Mouse (Mus musculus) midbrain, embryonic 10.5 days (tissue): ENCODE data around the gene Psme2. TPM values are rescaled to one million over a fixed set of nuclear protein-coding genes. Genes with fewer than 3 reads are reported as not detected.

Source experiments
- DNase-seq: peaks from one replicate; pipeline ENCODE4 v3.0.0-alpha.2; 2017; ENCODE audit warnings: low spot score
- H3K27ac ChIP-seq: fragments of 300-500 bp; sonication (generic); replicated peaks from 2 replicates; pipeline ENCODE4 v1.5.1; 2016; ENCODE audit warnings: mild to moderate bottlenecking
- H3K27me3 ChIP-seq: fragments of 300-500 bp; sonication (generic); 2 replicates; pipeline ENCODE4 v1.6.1; 2016; ENCODE audit warnings: low read depth, mild to moderate bottlenecking; ENCODE audit not compliant: poor library complexity, severe bottlenecking
- H3K36me3 ChIP-seq: fragments of 300-500 bp; sonication (generic); 2 replicates; pipeline ENCODE4 v1.6.1; 2016; ENCODE audit warnings: mild to moderate bottlenecking, moderate library complexity
- H3K4me1 ChIP-seq: fragments of 300-500 bp; sonication (generic); 2 replicates; pipeline ENCODE4 v1.6.1; 2016
- H3K4me3 ChIP-seq: fragments of 300-500 bp; sonication (generic); 2 replicates; pipeline ENCODE4 v1.5.1; 2016; ENCODE audit warnings: mild to moderate bottlenecking, moderate library complexity
- H3K9me3 ChIP-seq: fragments of 300-500 bp; sonication (generic); replicated peaks from 2 replicates; pipeline ENCODE4 v1.6.1; 2016; ENCODE audit warnings: mild to moderate bottlenecking
- WGBS: fragments of 180-500 bp; shearing (Covaris S2); methylation state at CpG from one replicate; pipeline ENCODE4 v1.1.7; 2016; 5-methylcytosine and 5-hydroxymethylcytosine counted together
- polyA plus RNA-seq: library from polyadenylated mRNA; unstranded; fragments of >200 nt; fragmentation: Nextera tagmentation; extraction: Ambion mirVana; gene quantifications from 2 replicates; pipeline ENCODE4 v1.2.1, GENCODE M21; 2016

Psme2 gene
- polyA plus RNA-seq, 1 experiment from 2014 or later, result 171 TPM

DNA sequence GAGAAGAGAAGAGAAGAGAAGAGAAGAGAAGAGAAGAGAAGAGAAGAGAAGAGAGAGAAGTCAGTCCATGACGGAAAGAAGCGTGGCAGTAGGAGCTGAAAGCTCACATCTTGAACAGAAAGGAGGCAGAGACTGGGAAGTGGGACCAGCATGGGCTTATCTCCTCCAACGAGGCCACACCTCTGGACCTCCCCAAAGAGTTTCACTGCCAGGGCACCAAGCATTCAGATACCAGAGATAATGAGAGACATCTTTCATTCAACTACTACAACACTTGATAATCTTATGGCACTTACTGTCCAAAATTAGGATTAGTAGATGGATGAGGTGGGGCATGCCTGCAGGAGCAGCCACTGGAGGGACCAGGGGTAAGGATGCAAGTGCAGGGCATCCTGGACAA, 35.1 kb downstream of the Psme2 start:
- H3K27me3 ChIP-seq, result no peaks in the 10 kb centered on the region
- H3K4me3 ChIP-seq, result no peak overlapping the region
- no peaks in the 10 kb centered on the region for H3K36me3 ChIP-seq
- peaks cover 9% of the 10 kb centered on the region for H3K4me1 ChIP-seq
- no peaks in the 10 kb centered on the region for H3K9me3 ChIP-seq
- DNase-seq, result no peak
- whole genome bisulfite sequencing, result 79% methylated on average over 3 of the region's 3 CpGs
- no peak overlapping the region for H3K27ac ChIP-seq

- no peak overlapping the region for H3K27ac ChIP-seq
- DNase-seq, result no peak
- no peaks in the 10 kb centered on the region for H3K9me3 ChIP-seq
- H3K4me3 ChIP-seq, result no peak overlapping the region
- H3K27me3 ChIP-seq, result no peaks in the 10 kb centered on the region
- H3K36me3 ChIP-seq, result no peaks in the 10 kb centered on the region
- peaks cover 9% of the 10 kb centered on the region for H3K4me1 ChIP-seq
These were observed 36.3 kb downstream of the Psme2 start for GRCm38 (mm10) chr14:55554635-55555034.

DNA sequence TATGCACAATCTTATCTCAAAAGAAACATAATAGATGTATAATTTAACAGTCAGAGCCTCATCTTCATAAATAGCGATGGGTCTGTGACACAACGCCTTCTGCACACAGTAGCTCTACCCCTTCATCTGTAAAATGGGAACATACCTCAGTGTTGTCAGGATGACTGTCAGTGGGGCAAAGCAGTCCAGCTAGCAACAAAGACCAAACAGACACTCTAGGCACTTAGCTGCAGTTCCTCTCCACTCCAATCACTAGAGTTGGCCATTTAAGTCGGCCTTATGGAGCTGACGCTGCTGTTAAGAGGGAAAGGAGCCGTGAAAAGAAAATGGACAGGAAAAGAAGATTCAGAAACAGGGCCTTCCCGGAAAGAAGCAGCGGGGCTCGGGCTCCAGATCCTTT, 39.1 kb downstream of the Psme2 start:
- H3K4me1 ChIP-seq, result peaks cover 2% of the 10 kb centered on the region; the same call in 1 of the 2 replicates
- H3K9me3 ChIP-seq, result no peaks in the 10 kb centered on the region
- peaks cover 19% of the 10 kb centered on the region for H3K36me3 ChIP-seq
- H3K4me3 ChIP-seq, result no peak overlapping the region
- no peak overlapping the region for H3K27ac ChIP-seq
- DNase-seq, result no peak
- WGBS, result 90% methylated on average over 8 of the region's 8 CpGs
- H3K27me3 ChIP-seq, result no peaks in the 10 kb centered on the region

DNA sequence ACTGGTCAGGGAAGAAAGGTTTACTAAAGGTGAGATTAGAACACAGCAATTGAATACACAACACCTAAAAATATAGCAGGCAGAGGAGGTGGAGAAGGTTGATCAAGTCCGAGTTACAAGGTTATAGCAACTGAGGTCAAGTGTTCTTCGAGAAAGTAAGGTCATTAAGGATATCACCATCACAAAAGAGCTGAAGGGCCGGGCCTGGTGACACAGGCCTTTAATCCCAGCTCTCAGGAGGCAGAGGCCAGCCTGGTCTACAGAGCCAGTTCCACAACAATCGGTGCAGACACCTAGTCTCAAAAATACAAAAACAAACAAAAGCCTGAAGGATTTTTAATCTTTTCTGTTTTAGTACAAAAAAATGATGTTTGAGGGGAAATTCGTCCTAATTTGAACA, 39.6 kb downstream of the Psme2 start:
- Histone ChIP-seq H3K27me3 (no peaks in the 10 kb centered on the region), H3K9me3 (no peaks in the 10 kb centered on the region), H3K4me3 (no peak overlapping the region), H3K27ac (no peak overlapping the region), H3K4me1 (0 out of 2 replicates have a peak, but pooled peaks cover 2% of the 10 kb centered on the region), H3K36me3 (peaks cover 21% of the 10 kb centered on the region)
- WGBS, result 75% methylated on average over 5 of the region's 5 CpGs
- DNase-seq, result no peak

DNA sequence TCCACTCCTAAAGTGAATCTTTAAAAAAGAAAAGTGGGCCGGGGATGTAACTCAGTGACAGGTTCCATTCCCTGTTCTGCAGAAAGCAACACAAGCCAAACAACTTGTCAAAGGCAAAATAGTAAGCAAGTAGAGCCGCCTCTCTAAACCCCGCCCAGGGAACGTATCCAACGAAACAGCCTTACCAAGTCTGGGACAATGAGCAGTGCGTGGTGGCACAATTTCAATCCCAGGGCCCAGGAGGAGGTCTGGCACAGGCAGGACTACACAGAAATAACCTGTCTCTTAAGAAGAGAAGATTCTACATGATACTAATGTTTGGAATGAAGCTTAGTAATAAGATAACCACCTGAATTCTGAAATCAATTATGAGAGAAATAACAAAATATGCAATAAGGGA, 40.7 kb downstream of the Psme2 start:
- H3K27me3 ChIP-seq, result no peaks in the 10 kb centered on the region
- no peaks in the 10 kb centered on the region for H3K9me3 ChIP-seq
- H3K4me3 ChIP-seq, result no peak overlapping the region
- no peak for DNase-seq
- peaks cover 26% of the 10 kb centered on the region for H3K36me3 ChIP-seq
- 93% methylated on average over 6 of the region's 6 CpGs for WGBS
- 0 out of 2 replicates have a peak, but pooled peaks cover 2% of the 10 kb centered on the region for H3K4me1 ChIP-seq
- H3K27ac ChIP-seq, result no peak overlapping the region

DNA sequence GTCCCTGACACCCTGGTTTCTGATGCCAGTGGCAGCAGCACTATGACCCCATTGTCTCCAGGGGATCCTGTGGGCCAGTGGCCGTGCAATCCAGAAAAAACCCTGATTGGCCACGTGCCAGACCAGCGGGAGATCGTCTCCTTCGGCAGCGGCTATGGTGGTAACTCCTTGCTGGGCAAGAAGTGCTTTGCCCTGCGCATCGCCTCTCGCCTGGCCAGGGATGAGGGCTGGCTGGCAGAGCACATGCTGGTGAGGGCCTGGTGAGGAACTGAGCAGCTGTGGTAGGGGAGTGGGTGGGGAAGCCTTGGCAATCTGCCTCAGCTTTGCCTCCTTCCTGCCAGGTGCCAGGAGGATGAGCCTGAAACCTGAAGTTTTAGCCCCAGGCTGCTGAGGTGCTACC, 46.6 kb downstream of the Psme2 start:
- Histone ChIP-seq H3K27me3 (0 out of 2 replicates have a peak, but pooled peaks cover 4% of the 10 kb centered on the region), H3K36me3 (peaks cover 44% of the 10 kb centered on the region), H3K4me3 (no peak overlapping the region), H3K4me1 (peaks cover 22% of the 10 kb centered on the region), H3K9me3 (no peaks in the 10 kb centered on the region), H3K27ac (no peak overlapping the region)
- 93% methylated on average over 9 of the region's 9 CpGs for WGBS
- no peak for DNase-seq

DNA sequence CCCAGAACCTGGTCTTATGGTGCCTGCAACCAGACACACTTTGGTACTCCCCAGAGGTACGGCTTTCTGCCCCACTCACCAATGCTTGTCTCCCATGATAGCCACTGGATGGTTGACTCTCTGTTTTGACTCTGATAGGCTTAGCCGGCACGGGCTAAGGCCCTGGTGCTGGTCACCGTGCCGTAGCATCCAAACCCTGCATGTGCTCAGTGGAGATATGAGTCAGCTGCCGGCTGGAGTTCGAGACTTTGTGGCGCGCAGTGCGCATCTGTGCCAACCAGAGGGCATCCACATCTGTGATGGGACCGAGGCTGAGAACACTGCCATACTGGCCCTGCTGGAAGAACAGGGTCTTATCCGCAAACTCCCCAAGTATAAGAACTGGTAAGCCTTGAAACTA, 48.6 kb downstream of the Psme2 start:
- peaks cover 9% of the 10 kb centered on the region; the same call in 1 of the 2 replicates for H3K27me3 ChIP-seq
- peaks cover 22% of the 10 kb centered on the region for H3K4me1 ChIP-seq
- H3K9me3 ChIP-seq, result no peaks in the 10 kb centered on the region
- H3K4me3 ChIP-seq, result no peak overlapping the region
- H3K27ac ChIP-seq, result no peak overlapping the region
- 97% methylated on average over 12 of the region's 12 CpGs for WGBS
- DNase-seq, result no peak
- H3K36me3 ChIP-seq, result peaks cover 25% of the 10 kb centered on the region

DNA sequence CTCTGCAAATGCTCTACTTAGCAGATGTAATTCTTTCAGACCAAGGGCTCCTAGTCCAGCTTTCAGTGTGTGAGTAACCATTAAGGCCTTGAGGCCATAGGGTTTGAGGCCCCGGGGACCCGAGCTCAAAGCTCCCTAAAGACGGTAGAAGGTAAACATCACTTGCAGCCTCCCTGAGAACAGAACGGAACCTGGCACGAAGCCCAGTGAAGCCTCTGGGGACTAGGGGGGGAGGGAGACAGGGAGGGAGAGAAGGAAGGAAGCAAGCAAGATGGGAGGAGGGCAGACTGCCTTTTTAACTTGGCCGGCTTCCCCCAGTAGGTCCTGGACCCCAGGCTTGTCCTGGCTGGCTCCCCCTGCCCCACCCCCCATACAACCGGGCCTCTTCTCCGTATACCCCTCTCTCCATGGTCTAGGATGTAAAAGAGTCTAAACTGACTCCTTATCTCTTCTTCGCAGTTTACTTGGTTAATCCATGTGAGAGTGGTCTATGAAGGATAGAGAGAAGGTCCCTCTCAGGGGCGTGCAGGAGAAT, 50.1 kb downstream of the Psme2 start:
- Histone ChIP-seq H3K4me3 (peak overlapping the region; percentile 73), H3K4me1 (peaks cover 22% of the 10 kb centered on the region), H3K36me3 (peaks cover 19% of the 10 kb centered on the region), H3K9me3 (no peaks in the 10 kb centered on the region), H3K27ac (peak overlapping the region; percentile 86), H3K27me3 (peaks cover 9% of the 10 kb centered on the region; the same call in 1 of the 2 replicates)
- no peak for DNase-seq
- WGBS, result 11% methylated on average over 10 of the region's 10 CpGs

- Histone ChIP-seq H3K27me3 (peaks cover 9% of the 10 kb centered on the region; the same call in 1 of the 2 replicates), H3K36me3 (peaks cover 18% of the 10 kb centered on the region), H3K9me3 (no peaks in the 10 kb centered on the region), H3K4me1 (peaks cover 22% of the 10 kb centered on the region), H3K27ac (peak within 1 kb of the TSS; percentile 86), H3K4me3 (peak within 1 kb of the TSS; percentile 73)
- DNase-seq, result peak; percentile 81
- WGBS, result under 1% methylated on average over 32 of the region's 32 CpGs
These were observed 50.7 kb downstream of the Psme2 start, which contains the start of gene Pck2 for GRCm38 (mm10) chr14:55540067-55540786. TSS of gene Pck2 (plus strand) at chr14:55540266.

Other genes starting within 250 kb of the Psme2 start
- 60.9 and 64.5 TPM in 2 replicates for gene Dhrs4, start 112.4 kb downstream of the Psme2 start, polyA plus RNA-seq
- gene Carmil3, start 100.5 kb downstream of the Psme2 start, polyA plus RNA-seq, result 5.2 and 6.6 TPM in 2 replicates
- 0.36 and 0.48 TPM in 2 replicates for gene Cpne6, start 80.7 kb downstream of the Psme2 start, polyA plus RNA-seq
- gene Nrl, start 66.1 kb downstream of the Psme2 start, polyA plus RNA-seq, result not detected in 2 replicates
- 16.5 and 18.5 TPM in 2 replicates for gene Pck2, start 50.8 kb downstream of the Psme2 start, polyA plus RNA-seq
- 78.5 and 90.8 TPM in 2 replicates for gene Dcaf11, start 31.1 kb downstream of the Psme2 start, polyA plus RNA-seq
- 0.30 TPM in 1 of 2 replicates, not detected in the other for gene A730061H03Rik, start 30.7 kb downstream of the Psme2 start, polyA plus RNA-seq
- gene Fitm1, start 15.5 kb downstream of the Psme2 start, polyA plus RNA-seq, result 0.14 and 0.25 TPM in 2 replicates
- 88.7 and 97.9 TPM in 2 replicates for gene Psme1, start 13.0 kb downstream of the Psme2 start, polyA plus RNA-seq
- gene Emc9, start 5.8 kb downstream of the Psme2 start, polyA plus RNA-seq, result 7.9 and 8.0 TPM in 2 replicates
- 15.4 and 21.0 TPM in 2 replicates for gene Rnf31, start 595 bp upstream of the Psme2 start, polyA plus RNA-seq
- 6.5 and 6.9 TPM in 2 replicates for gene Irf9, start 12.5 kb upstream of the Psme2 start, polyA plus RNA-seq
- gene Rec8, start 26.9 kb upstream of the Psme2 start, polyA plus RNA-seq, result 4.1 and 5.5 TPM in 2 replicates
- gene Ipo4, start 44.8 kb upstream of the Psme2 start, polyA plus RNA-seq, result 94.1 and 100 TPM in 2 replicates
- 1.1 and 1.2 TPM in 2 replicates for gene Gm49378, start 46.8 kb upstream of the Psme2 start, polyA plus RNA-seq
- gene Tm9sf1, start 52.7 kb upstream of the Psme2 start, polyA plus RNA-seq, result 74.7 and 77.1 TPM in 2 replicates
- gene Tssk4, start 59.1 kb upstream of the Psme2 start, polyA plus RNA-seq, result 0.75 and 0.79 TPM in 2 replicates
- 65.3 and 72.9 TPM in 2 replicates for gene Mdp1, start 69.4 kb upstream of the Psme2 start, polyA plus RNA-seq
- 63.5 and 65.0 TPM in 2 replicates for gene Gmpr2, start 80.8 kb upstream of the Psme2 start, polyA plus RNA-seq
- 610 and 632 TPM in 2 replicates for gene Nedd8, start 81.0 kb upstream of the Psme2 start, polyA plus RNA-seq
- 70.5 and 74.5 TPM in 2 replicates for gene Tinf2, start 90.7 kb upstream of the Psme2 start, polyA plus RNA-seq
- gene Tgm1, start 122.8 kb upstream of the Psme2 start, polyA plus RNA-seq, result 0.27 and 0.42 TPM in 2 replicates
- gene Rabggta, start 131.2 kb upstream of the Psme2 start, polyA plus RNA-seq, result 30.1 and 34.4 TPM in 2 replicates
- 67.6 and 71.2 TPM in 2 replicates for gene Dhrs1, start 154.6 kb upstream of the Psme2 start, polyA plus RNA-seq
- gene Nop9, start 154.6 kb upstream of the Psme2 start, polyA plus RNA-seq, result 50.6 and 60.8 TPM in 2 replicates
- gene Cideb, start 167.3 kb upstream of the Psme2 start, polyA plus RNA-seq, result 0.22 and 0.23 TPM in 2 replicates
- gene Ltb4r2, start 170.3 kb upstream of the Psme2 start, polyA plus RNA-seq, result 0.06 and 0.22 TPM in 2 replicates
- 0.25 and 0.30 TPM in 2 replicates for gene Ltb4r1, start 174.8 kb upstream of the Psme2 start, polyA plus RNA-seq
- gene Adcy4, start 193.0 kb upstream of the Psme2 start, polyA plus RNA-seq, result 5.4 and 6.5 TPM in 2 replicates
- gene Ripk3, start 197.8 kb upstream of the Psme2 start, polyA plus RNA-seq, result 6.9 and 7.1 TPM in 2 replicates
- 22.0 and 24.6 TPM in 2 replicates for gene Nfatc4, start 232.0 kb upstream of the Psme2 start, polyA plus RNA-seq